Mouse (Mus musculus): ENCODE measurements at regions not wholly inside any gene's neighbourhood (a gene's known extent, or its start where the extent isn't known, plus 50 kb on each side); places are given as distances from the start of the nearest gene placed in this dataset.

GRCm38 (mm10) chr10:46345315-46345714, 767.7 kb downstream of the Hace1 start:
- DNase-seq, result no peak

DNA sequence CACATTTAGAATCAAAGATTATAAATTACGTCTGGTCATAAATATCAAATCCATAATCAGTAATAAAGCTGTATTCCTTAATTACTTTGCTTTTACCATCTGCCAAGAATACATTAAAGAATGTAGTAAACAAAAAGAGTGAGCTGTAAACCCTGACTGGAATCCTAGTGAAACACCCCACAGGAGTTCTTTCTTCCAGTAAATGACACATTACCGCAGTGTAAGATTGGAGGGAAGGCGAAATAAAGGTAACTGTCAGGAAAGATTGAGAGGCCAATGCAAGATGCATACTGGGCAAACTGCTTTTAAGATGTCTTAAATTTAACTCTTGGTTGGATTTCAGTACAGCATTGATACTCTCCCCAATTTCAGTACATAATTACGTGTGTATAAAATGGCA, 772.0 kb downstream of the Hace1 start:
- DNase-seq, result no peak

GRCm38 (mm10) chr10:46350196-46350595, 772.6 kb downstream of the Hace1 start:
- DNase-seq, result no peak

DNA sequence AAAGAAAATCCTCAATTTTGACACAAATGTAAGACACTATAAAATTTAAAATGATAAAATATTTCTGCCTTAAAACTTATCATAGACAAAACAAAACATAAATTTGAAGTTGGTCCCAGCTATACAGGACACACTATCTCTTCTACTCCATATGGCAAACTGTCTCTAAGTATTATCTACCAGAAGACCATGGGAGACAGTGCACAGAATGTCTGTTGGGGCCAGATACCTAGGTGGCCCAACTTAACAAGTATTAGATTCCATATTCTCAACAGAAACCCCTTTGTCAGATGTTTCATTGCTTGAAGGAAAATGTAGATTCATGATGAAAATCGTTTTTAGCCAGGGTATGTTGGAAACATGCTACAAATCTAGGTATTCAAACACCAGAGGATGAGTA, 779.1 kb downstream of the Hace1 start:
- DNase-seq, result no peak

DNA sequence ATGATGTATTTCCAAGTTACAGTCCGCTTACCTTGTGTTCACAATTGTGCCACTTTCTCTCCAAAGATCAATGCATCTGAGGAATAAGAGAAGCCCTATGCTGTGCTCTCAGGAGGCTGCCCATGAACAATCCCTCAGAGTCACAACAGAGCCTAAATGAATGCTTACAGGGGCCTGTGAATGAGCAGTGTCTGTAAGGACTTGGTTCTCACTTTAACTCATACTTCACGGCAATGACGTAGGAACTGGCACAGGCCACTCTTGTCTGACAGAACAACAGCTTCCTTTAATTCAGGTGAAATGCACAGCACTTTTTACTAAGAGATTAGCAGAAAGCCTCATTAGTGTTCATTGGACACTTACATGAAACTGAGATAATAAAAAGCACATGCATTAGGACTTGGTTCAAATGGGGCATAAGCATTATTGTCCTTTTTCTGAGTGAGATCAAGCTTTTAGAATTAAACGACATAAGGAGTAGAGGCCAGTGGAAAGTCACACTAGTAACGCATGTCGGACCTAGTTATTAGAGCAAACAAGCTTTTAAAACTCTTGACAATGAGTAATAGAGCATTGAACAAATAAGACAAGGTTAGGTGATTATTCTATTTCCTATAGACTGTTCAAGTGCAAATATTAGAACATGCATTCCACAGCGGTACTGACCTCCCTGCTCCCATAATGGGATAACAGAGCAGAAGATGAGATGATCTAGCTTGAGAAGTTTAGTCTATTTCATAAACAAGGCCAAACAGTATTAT, 796.3 kb downstream of the Hace1 start:
- DNase-seq, result no peak

GRCm38 (mm10) chr10:46374646-46375045, 797.0 kb downstream of the Hace1 start:
- no peak for DNase-seq

- no peak for DNase-seq
These were observed 819.5 kb downstream of the Hace1 start for GRCm38 (mm10) chr10:46397089-46397488.

DNA sequence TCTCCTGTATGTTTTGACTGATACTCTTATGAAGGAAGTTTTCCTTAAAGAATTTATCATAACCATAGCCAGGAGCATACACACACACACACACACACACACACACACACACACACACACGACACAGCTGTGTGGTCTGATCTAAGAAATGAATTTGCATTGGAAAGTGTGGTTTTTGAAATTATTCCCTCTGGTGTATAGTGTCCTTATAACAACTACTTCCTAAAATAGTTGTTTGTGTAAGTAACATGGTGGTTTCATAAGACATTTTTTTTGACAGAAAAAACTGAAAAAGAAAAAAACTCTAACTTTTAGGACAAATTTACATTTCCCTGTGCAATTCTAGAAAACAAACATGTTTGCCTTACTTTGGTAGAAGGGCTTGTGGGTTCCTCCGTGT, 826.3 kb downstream of the Hace1 start:
- no peak for DNase-seq

Small RNA genes lying in the stretch of these regions (microRNA-seq; reads per million reads assigned to microRNA genes)
- gene Gm27410, result 0 reads per million in 2 experiments

All from adrenal gland, postnatal 14 days (tissue).